Mouse (Mus musculus) limb, embryonic 14.5 days (tissue): ENCODE measurements around the gene Irx1. TPM values are rescaled to one million over a fixed set of nuclear protein-coding genes. Genes with fewer than 3 reads are reported as not detected.

Source experiments
- ATAC-seq: fragments of 200-750 bp; cut with Nextera tagmentation; 2 replicates; pipeline ENCODE4 v1.8.0; 2017; ENCODE audit warnings: low read depth, moderate number of reproducible peaks, moderate TSS enrichment; ENCODE audit not compliant: low FRiP score
- DNase-seq: peaks from one replicate; pipeline ENCODE4 v3.0.0-alpha.2; 2015; ENCODE audit warnings: low spot score
- H3K27ac ChIP-seq: fragments of 300-500 bp; sonication (generic); replicated peaks from 2 replicates; pipeline ENCODE4 v1.5.1; 2014; ENCODE audit warnings: low read depth, mild to moderate bottlenecking, low read length, moderate library complexity, mixed read lengths
- H3K27me3 ChIP-seq: fragments of 300-500 bp; sonication (generic); 2 replicates; pipeline ENCODE4 v1.6.1; 2014; ENCODE audit warnings: low read length, mixed read lengths; ENCODE audit not compliant: control insufficient read depth, insufficient read depth
- H3K36me3 ChIP-seq: fragments of 300-500 bp; sonication (generic); 2 replicates; pipeline ENCODE4 v1.6.1; 2014; ENCODE audit warnings: mild to moderate bottlenecking, low read length, moderate library complexity, mixed read lengths; ENCODE audit not compliant: control insufficient read depth, insufficient read depth
- H3K4me1 ChIP-seq: fragments of 300-500 bp; sonication (generic); 2 replicates; pipeline ENCODE4 v1.6.1; 2014; ENCODE audit warnings: antibody characterized with exemption, low read length, mixed read lengths; ENCODE audit not compliant: control insufficient read depth, insufficient read depth
- H3K4me2 ChIP-seq: fragments of 300-500 bp; sonication (generic); replicated peaks from 2 replicates; pipeline ENCODE4 v1.6.1; 2014; ENCODE audit warnings: low read depth, mild to moderate bottlenecking, low read length, moderate library complexity; ENCODE audit not compliant: severe bottlenecking
- H3K4me3 ChIP-seq: fragments of 300-500 bp; sonication (generic); replicated peaks from 2 replicates; pipeline ENCODE4 v1.5.1; 2014; ENCODE audit warnings: low read length
- H3K9ac ChIP-seq: fragments of 300-500 bp; sonication (generic); 2 replicates; pipeline ENCODE4 v1.6.1; 2014; ENCODE audit warnings: mild to moderate bottlenecking, low read depth, low read length, moderate library complexity; ENCODE audit not compliant: severe bottlenecking
- H3K9me3 ChIP-seq: fragments of 300-500 bp; sonication (generic); 2 replicates; pipeline ENCODE4 v1.6.1; 2016; ENCODE audit warnings: low read length; ENCODE audit not compliant: control insufficient read depth
- POLR2A ChIP-seq: fragments of 200-500 bp; IDR thresholded peaks from 2 replicates; pipeline ENCODE4 v1.8.0; 2012; ENCODE audit warnings: inconsistent platforms, mild to moderate bottlenecking, moderate library complexity, borderline replicate concordance; ENCODE audit not compliant: insufficient read depth, insufficient read length; ENCODE audit errors: extremely low read depth
- WGBS: fragments of 180-500 bp; shearing (Covaris S2); extraction: QIAGEN DNeasy Blood & Tissue Kit; methylation state at CpG from one replicate; pipeline ENCODE4 v1.1.7; 2014; 5-methylcytosine and 5-hydroxymethylcytosine counted together
- polyA plus RNA-seq, 2 experiments: library from polyadenylated mRNA; depleted of rRNA in 1 of 2; stranded (reverse) in 1 of 2; unstranded in 1 of 2; fragments of >200 nt; fragmentation: Nextera tagmentation in 1 of 2; extraction: Ambion mirVana in 1 of 2; gene quantifications; 2 replicates each; pipeline versions ENCODE4 v1.2.1 to v1.2.3; 2012 to 2014

The Irx1 gene
- polyA plus RNA-seq, 2 experiments = 7.2 to 73.6 TPM

DNA sequence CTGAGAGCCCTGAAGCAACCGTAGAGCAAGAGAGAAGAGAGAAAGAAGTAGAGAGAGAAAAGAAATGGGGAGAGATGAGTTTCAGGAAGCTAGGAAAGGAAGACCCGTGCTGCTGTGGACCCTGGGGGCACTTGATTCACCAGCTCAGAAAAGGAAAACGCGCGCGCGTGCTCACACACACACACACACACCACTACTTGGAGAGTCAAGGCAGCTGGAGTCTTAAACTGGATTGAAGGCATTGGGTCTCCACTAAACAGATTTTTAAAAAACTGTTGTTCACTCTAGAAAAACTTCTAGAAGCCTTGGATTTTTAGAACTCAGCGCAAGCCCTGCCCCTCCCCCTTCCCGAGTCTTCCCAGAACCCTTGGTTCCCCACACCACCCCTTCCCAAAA lies 3.2 kb downstream of the Irx1 start:
- H3K4me2 ChIP-seq = peak overlapping the region; percentile 77
- H3K27me3 ChIP-seq = peaks cover 88% of the 10 kb centered on the region
- H3K4me1 ChIP-seq = peaks cover 19% of the 10 kb centered on the region
- DNase-seq = no peak
- H3K9ac ChIP-seq = peak overlapping the region; percentile 57
- 3% methylated on average over 9 of the region's 9 CpGs for WGBS
- H3K36me3 ChIP-seq = no peaks in the 10 kb centered on the region
- H3K9me3 ChIP-seq = no peaks in the 10 kb centered on the region
- H3K27ac ChIP-seq = no peak overlapping the region
- no peak for ATAC-seq
- peak overlapping the region; percentile 62 for H3K4me3 ChIP-seq
- TF ChIP-seq POLR2A = no peak

DNA sequence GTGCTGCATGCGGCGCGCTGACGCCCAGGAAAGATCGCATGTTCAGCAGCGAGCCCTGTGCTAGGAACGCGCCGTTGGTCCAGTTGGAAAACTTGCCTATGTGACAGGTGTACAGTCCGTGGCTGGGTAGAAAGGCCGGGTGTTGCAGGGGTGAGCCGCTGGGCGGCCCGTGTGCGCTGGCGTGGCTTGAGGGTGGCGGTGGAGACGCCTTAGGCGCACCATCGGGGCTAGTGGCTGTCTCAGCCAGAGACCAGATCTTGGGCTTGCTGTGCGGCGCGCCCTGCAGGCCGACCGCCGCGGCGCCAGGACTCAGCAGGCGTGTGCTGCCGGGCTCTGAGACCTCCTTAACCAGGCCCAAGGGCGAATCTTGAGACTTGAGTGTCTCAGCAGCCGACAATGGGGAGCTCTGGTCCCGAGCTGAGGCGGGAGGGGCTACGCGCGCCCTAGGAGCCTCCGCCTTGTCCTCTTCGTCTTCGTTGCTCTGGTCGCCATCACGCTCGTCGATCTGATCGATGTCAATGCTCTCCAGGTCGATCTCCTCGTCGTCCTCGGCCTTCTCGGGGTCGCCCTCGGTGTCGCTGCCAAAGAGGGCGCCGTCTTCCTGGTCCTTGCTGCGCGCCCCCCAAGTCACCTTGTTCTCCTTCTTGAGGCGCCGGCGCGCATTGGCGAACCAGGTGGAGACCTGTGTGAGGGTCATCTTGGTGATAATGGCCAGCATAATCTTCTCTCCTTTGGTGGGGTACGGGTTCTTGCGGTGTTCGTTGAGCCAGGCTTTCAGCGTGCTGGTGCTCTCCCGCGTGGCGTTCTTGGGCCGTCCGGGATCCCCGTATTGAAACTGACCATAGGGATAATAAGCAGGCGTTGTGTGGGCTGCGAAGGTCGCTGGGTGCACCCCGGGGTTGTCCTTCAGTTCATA lies 3.9 kb downstream of the Irx1 start:
- 2% methylated on average over 72 of the region's 76 CpGs for WGBS

DNA sequence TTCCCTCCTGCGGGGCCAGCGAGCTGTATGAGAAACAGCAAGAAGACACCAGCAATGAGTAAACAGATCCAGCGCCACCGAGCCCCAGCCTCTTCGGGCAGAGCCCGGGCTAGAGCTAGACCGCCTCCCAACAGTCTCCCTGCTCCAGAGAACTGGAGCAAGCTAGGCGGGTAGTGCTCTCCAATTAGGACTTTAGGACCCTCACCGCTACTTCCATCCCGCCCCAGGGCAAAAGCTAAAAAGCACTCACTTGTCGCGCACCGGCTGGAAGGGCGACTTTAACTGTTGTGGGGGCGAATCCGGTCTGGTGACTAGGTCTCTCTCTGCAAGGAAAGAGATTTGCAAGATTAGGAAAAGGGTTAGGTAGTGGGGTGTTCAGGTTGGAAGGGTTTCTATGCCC lies 4.9 kb downstream of the Irx1 start:
- peak overlapping the region; percentile 57 for H3K9ac ChIP-seq

More for the DNA sequence above, 3.9 kb downstream of the Irx1 start:
- TF ChIP-seq POLR2A = no peak
- H3K27ac ChIP-seq = peak overlapping the region; percentile 33; the same call in 1 of the 2 replicates
- peak; percentile 27 for DNase-seq
- no peaks in the 10 kb centered on the region for H3K36me3 ChIP-seq
- peak overlapping the region; percentile 57 for H3K9ac ChIP-seq
- peaks cover 19% of the 10 kb centered on the region for H3K4me1 ChIP-seq
- no peaks in the 10 kb centered on the region for H3K9me3 ChIP-seq
- ATAC-seq = peak; percentile 13; the same call in 1 of the 2 replicates
- peaks cover 86% of the 10 kb centered on the region for H3K27me3 ChIP-seq
- peak overlapping the region; percentile 62 for H3K4me3 ChIP-seq
- H3K4me2 ChIP-seq = peak overlapping the region; percentile 77

DNA sequence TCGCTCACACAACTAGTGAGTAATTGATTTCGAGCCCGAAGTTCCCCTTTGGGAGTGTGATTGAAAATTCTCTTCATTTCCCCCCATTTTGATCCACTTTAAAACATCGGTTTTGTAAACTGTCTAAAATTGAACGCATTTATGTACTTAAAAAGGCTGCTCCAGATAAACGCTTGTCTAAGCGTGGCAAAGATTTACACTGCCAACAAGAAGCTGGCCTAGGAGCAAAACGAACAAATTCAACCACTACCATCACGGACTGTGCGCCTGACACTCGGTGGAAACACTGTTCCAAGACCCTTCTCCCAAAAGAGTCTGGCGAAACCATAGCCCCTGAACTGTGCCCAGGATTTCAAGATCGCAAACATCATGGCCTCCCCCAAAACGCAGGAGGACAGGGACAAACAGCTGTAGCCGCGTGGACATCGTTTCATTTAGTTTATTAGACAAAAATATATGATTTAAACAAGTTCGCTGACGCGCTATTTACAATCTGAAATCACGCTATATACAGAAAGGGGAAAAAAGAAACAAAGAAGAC lies 5.6 kb downstream of the Irx1 start:
- DNase-seq = no peak
- WGBS = 10% methylated on average over 21 of the region's 21 CpGs
- H3K4me3 ChIP-seq = peak overlapping the region; percentile 62
- no peaks in the 10 kb centered on the region for H3K36me3 ChIP-seq
- H3K27me3 ChIP-seq = peaks cover 74% of the 10 kb centered on the region
- peak overlapping the region; percentile 57 for H3K9ac ChIP-seq
- H3K4me2 ChIP-seq = peak overlapping the region; percentile 77; the same call in 1 of the 2 replicates
- no peak for TF ChIP-seq POLR2A
- H3K4me1 ChIP-seq = peaks cover 16% of the 10 kb centered on the region
- no peak overlapping the region for H3K27ac ChIP-seq
- no peaks in the 10 kb centered on the region for H3K9me3 ChIP-seq
- no peak for ATAC-seq

More for the DNA sequence above, 4.9 kb downstream of the Irx1 start:
- Histone ChIP-seq H3K36me3 (no peaks in the 10 kb centered on the region), H3K4me3 (peak overlapping the region; percentile 62), H3K9me3 (no peaks in the 10 kb centered on the region), H3K27ac (no peak overlapping the region), H3K4me1 (peaks cover 19% of the 10 kb centered on the region), H3K4me2 (peak overlapping the region; percentile 77), H3K27me3 (peaks cover 78% of the 10 kb centered on the region)
- DNase-seq = no peak
- TF ChIP-seq POLR2A = no peak
- WGBS = 7% methylated on average over 16 of the region's 16 CpGs
- no peak for ATAC-seq

DNA sequence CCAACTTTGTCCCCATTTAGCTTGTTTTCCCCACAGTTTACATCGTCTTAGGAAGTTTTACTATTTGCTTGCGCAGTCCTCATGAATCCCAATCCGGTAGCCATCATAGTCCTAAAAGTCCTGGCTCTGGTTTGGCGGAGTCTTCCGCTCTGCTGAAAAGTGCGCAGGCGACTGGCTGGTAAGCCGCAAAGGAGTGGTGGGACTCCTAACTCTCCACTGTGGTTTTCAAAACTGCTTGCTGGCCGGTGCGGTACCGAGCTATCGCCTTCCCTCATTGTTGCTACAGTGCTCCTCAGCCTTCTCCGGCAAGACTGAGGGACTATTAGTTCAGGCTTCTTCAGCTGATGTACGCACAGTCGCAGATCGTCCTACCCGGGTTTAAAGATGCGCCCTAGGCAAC lies 6.4 kb downstream of the Irx1 start:
- Histone ChIP-seq H3K36me3 (no peaks in the 10 kb centered on the region), H3K9ac (peak overlapping the region; percentile 36), H3K4me3 (peak overlapping the region; percentile 62), H3K4me2 (peak overlapping the region; percentile 77), H3K27ac (no peak overlapping the region), H3K4me1 (peaks cover 16% of the 10 kb centered on the region; the same call in 1 of the 2 replicates), H3K27me3 (peaks cover 68% of the 10 kb centered on the region), H3K9me3 (no peaks in the 10 kb centered on the region)
- no peak for TF ChIP-seq POLR2A
- WGBS = 8% methylated on average over 18 of the region's 18 CpGs
- ATAC-seq = no peak
- no peak for DNase-seq
